Mouse (Mus musculus) frontal cortex, postnatal 25 days (tissue): ENCODE results near the gene Lyg1.

Experiments used
- DNase-seq, 2 experiments: peaks; one replicate each; pipeline ENCODE4 v3.0.0; 2022; ENCODE audit warnings: low spot score in 2 of 2

The Lyg1 gene

GRCm38 (mm10) chr1:37954786-37955185 is 2.8 kb downstream of the Lyg1 start:
- no peak for DNase-seq

GRCm38 (mm10) chr1:37948906-37949305 is 8.7 kb downstream of the Lyg1 start:
- no peak for DNase-seq

- no peak for DNase-seq
Observed at GRCm38 (mm10) chr1:37931806-37932205, 25.8 kb downstream of the Lyg1 start.

GRCm38 (mm10) chr1:37925971-37926370 is 31.6 kb downstream of the Lyg1 start:
- DNase-seq = no peak

- no peak for DNase-seq
Observed at GRCm38 (mm10) chr1:37922536-37922935, 35.0 kb downstream of the Lyg1 start.

- no peak for DNase-seq
Observed at GRCm38 (mm10) chr1:37918096-37918495, 39.5 kb downstream of the Lyg1 start.

GRCm38 (mm10) chr1:37917666-37918065 is 39.9 kb downstream of the Lyg1 start:
- DNase-seq = no peak

- no peak for DNase-seq
Observed at GRCm38 (mm10) chr1:37916393-37916792, 41.2 kb downstream of the Lyg1 start, which contains the start of gene Lyg2. Lyg2 (minus strand) TSS chr1:37916493.

GRCm38 (mm10) chr1:37912751-37913150 is 44.8 kb downstream of the Lyg1 start:
- DNase-seq = no peak

GRCm38 (mm10) chr1:37903178-37903577 is 54.4 kb downstream of the Lyg1 start:
- DNase-seq = no peak

GRCm38 (mm10) chr1:37900288-37900687 is 57.3 kb downstream of the Lyg1 start:
- DNase-seq = no peak

GRCm38 (mm10) chr1:37899816-37900215 is 57.7 kb downstream of the Lyg1 start:
- DNase-seq = no peak
